Mouse (Mus musculus): ENCODE measurements around the gene Asb8. TPM values are rescaled to one million over a fixed set of nuclear protein-coding genes. Genes with fewer than 3 reads are reported as not detected.

Gene Asb8
- polyA plus RNA-seq, 1 experiment = 60.1 TPM

DNA sequence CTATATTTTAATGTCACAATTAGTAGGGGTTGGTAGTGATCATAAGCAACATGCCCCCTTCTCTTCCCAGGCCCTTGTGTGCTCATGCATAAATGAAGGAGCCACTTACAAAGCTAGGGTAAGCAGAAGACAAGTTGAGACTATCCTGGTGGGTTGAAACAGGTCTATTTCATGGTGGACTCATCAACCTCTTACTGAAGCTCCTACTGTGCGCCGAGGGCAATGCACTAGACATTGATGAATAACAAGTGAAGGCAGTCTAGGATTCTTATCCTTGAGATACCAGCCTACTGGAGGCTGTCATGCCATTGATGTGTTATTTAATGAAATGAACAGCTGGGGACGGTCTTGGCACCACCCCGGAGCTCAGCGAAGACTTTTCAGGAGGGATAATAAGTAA lies 10.2 kb downstream of the Asb8 start:
- TF ChIP-seq POLR2A (IDR thresholded peaks at IDR 0.05; ENCODE audit: borderline replicate concordance, extremely low read depth, insufficient read depth, insufficient read length, poor library complexity, severe bottlenecking) (no peak), CTCF (IDR thresholded peaks at IDR 0.05; ENCODE audit: borderline replicate concordance, extremely low read depth, insufficient read depth, insufficient read length) (no peak)
- DNase-seq (ENCODE audit: low read depth) = no peak

DNA sequence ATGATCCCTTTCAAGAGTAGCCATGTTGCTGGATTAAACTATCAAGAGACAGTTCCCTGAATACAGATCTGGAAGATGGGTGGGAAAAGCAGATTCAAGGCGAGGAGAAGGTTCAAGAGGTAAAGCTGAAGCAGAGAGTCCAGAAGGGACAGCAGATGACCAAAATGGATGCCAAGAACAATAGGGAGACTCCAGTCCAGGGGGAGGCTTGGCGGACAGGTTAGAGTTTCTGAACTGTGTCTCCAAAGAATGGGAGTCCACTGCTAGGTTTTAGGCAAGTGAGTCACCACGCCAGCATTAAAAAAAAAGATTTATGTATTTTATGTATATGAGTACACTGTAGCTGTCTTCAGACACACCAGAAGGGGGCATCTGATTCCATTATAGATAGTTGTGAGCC lies 10.8 kb downstream of the Asb8 start:
- DNase-seq (ENCODE audit: low read depth) = no peak
- TF ChIP-seq CTCF (IDR thresholded peaks at IDR 0.05; ENCODE audit: borderline replicate concordance, extremely low read depth, insufficient read depth, insufficient read length) (no peak), POLR2A (IDR thresholded peaks at IDR 0.05; ENCODE audit: borderline replicate concordance, extremely low read depth, insufficient read depth, insufficient read length, poor library complexity, severe bottlenecking) (no peak)

DNA sequence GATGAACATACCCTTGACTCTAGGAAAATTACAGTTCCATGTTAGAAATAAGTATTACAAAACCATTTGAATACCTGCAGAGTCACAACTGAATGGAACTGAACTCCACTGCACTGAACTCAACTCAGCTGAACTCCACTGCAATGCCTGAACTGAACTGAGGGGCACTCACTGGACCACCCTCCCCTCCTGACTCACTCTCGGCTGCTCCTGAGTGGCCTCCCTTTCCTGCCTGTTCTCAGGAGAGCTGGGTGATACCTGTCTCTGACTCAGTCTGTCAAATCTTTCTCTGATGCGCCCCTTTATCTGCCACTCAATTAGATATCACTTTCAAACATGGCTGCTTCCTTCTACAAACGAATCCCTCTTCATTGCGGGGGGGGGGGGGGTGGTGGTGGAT lies 11.3 kb downstream of the Asb8 start:
- DNase-seq (ENCODE audit: low read depth) = no peak
- no peak for TF ChIP-seq CTCF (IDR thresholded peaks at IDR 0.05; ENCODE audit: borderline replicate concordance, extremely low read depth, insufficient read depth, insufficient read length)
- no peak for TF ChIP-seq POLR2A (IDR thresholded peaks at IDR 0.05; ENCODE audit: borderline replicate concordance, extremely low read depth, insufficient read depth, insufficient read length, poor library complexity, severe bottlenecking)

DNA sequence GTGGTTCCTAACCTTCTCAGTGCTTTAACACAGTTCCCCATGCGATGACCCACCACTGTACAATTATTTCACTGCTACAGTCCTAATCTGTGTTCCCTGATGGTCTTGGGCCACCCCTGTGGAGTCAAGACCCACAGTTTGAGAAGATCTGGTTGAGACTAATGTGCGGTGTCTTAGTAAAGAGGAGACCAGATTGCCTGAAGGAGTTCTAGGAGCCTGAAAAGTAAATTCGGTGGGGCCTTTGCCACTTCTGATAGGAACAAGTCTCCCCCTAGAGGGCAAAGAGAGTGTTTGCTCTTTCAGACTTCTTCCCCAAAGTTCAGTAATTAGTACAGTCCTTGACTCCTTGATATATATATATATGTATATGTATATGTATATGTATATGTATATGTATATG lies 11.8 kb downstream of the Asb8 start:
- TF ChIP-seq POLR2A (IDR thresholded peaks at IDR 0.05; ENCODE audit: borderline replicate concordance, extremely low read depth, insufficient read depth, insufficient read length, poor library complexity, severe bottlenecking) (no peak), CTCF (IDR thresholded peaks at IDR 0.05; ENCODE audit: borderline replicate concordance, extremely low read depth, insufficient read depth, insufficient read length) (peak; percentile 64)
- DNase-seq (ENCODE audit: low read depth) = peak; percentile 74

DNA sequence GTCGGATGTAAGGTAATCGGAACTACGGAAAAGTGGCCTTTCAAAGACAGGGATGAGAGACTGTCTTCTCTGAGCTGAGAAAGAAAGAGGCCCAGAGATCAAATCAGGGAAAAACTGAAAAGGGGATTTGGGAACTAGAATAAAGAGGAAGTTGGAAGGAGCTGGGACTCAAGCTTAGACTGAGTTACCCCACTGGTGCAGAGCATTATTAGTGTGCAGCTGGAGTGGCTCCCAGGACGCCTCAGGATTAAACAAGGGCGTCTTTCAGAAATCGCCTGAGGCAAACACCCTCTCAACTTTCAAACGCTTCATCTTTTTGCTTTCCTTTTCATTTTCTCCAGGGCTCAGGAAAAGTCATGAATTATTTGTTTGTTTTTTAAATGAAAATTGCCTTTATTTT lies 12.5 kb downstream of the Asb8 start:
- DNase-seq (ENCODE audit: low read depth) = peak; percentile 26
- TF ChIP-seq CTCF (IDR thresholded peaks at IDR 0.05; ENCODE audit: borderline replicate concordance, extremely low read depth, insufficient read depth, insufficient read length) (no peak), POLR2A (IDR thresholded peaks at IDR 0.05; ENCODE audit: borderline replicate concordance, extremely low read depth, insufficient read depth, insufficient read length, poor library complexity, severe bottlenecking) (no peak)

DNA sequence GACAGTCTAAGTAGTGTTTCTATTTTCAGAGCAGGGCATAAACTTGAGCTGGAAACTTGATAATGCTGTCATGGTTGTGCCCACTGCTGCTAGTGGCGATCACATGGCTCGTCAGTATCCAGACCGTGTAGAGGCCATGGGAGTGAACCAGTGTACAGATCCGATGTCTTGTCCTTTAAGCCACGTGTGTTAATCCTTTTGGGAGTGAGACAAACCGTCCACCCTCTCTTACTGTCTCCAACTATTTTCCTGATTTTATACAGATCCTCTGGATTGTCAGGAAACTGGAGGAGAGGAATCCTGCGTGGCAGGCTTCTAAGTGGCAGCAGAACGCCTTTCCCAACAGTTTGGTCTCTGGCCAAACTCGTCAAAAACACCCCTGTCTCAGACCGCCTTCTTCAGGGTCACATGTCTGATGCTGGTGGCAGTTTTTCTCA lies 16.2 kb downstream of the Asb8 start:
- no peak for DNase-seq (ENCODE audit: low read depth)
- no peak for TF ChIP-seq CTCF (IDR thresholded peaks at IDR 0.05; ENCODE audit: borderline replicate concordance, extremely low read depth, insufficient read depth, insufficient read length)

DNA sequence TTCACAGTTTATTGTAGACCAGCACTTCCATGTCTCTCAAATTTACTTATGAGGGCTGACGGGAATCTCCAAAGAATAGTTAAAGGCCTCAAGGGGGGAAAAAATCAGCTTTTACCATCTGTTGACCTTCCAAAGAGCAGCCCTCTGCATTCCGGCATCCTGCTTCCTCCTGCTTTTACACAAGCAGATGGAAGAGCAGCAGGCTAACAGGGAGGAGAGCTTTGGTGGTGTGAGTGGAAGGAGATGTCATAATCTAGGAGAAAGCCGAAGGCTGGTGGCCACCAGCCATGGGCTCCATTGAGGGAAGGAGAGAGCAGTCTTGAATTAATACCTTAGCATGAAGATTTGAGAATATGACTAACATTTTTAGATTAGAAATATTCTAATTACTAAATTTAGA lies 17.1 kb downstream of the Asb8 start:
- DNase-seq (ENCODE audit: low read depth) = no peak
- TF ChIP-seq POLR2A (IDR thresholded peaks at IDR 0.05; ENCODE audit: borderline replicate concordance, extremely low read depth, insufficient read depth, insufficient read length, poor library complexity, severe bottlenecking) = no peak
- TF ChIP-seq CTCF (IDR thresholded peaks at IDR 0.05; ENCODE audit: borderline replicate concordance, extremely low read depth, insufficient read depth, insufficient read length) = no peak

DNA sequence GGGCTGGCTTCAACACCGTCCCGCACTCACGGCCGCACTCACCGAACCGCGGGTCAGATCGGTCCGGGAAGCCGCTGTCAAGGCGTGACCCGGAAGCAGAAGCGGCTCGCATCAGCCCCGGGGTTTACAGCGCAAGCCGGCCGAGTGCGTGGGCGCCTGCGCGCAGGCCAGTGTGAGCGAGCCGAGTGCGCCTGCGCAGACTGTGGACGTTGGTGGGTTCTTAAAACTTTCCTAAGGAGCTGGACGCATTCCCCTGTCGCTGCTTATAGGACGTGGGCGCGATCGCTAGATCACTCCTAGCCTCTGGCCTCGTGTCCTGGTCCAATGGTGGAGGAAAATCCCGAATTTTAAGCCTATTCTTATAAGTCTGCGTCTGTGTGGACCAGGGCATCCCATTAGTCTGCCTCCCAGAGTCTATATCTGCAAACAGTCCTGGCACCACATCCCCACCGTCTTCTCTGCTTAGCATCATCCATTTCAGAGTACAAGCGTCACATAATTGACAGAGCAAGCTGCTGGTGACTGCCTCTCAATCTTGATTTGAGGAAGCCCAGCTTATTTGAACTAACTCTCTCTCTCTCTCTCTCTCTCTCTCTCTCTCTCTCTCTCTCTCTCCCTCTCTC lies 19.8 kb downstream of the Asb8 start:
- peak; percentile 98 for DNase-seq (ENCODE audit: low read depth)
- TF ChIP-seq POLR2A (IDR thresholded peaks at IDR 0.05; ENCODE audit: borderline replicate concordance, extremely low read depth, insufficient read depth, insufficient read length, poor library complexity, severe bottlenecking) (peak; percentile 63; the same call in 1 of the 2 replicates), CTCF (IDR thresholded peaks at IDR 0.05; ENCODE audit: borderline replicate concordance, extremely low read depth, insufficient read depth, insufficient read length) (no peak)

DNA sequence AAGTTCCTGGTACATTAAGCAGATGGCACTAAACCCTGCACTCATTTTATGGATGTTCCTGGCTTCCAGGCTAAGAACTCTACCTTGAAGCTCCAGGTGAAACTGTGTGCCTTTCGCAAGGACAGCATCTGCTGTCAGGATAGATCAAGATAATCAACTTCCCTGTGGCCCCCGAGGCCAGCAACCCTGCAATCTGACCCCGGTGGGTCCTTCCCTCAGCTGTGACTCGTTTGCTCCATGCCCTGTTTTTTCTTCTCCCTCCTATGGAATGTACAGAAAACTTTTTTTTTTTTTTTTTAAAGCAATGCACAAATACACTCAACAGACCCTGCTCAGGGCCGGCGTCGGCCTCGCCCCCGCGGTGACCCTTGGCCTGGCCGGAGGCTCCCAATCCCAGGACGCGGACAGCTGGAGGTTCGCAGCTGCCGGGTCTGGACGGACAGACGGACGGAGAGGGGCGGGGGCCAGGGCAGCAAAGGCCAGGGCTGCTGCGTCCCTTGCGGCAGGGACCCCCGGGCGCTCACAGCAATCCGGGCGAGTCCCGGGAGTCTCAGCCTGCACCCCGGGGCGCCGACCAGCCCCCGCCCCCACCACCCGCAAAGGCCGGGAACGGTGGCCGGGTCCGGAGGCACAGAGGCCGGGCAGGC lies 20.4 kb downstream of the Asb8 start:
- DNase-seq (ENCODE audit: low read depth) = peak; percentile 19
- TF ChIP-seq POLR2A (IDR thresholded peaks at IDR 0.05; ENCODE audit: borderline replicate concordance, extremely low read depth, insufficient read depth, insufficient read length, poor library complexity, severe bottlenecking) (no peak), CTCF (IDR thresholded peaks at IDR 0.05; ENCODE audit: borderline replicate concordance, extremely low read depth, insufficient read depth, insufficient read length) (no peak)

DNA sequence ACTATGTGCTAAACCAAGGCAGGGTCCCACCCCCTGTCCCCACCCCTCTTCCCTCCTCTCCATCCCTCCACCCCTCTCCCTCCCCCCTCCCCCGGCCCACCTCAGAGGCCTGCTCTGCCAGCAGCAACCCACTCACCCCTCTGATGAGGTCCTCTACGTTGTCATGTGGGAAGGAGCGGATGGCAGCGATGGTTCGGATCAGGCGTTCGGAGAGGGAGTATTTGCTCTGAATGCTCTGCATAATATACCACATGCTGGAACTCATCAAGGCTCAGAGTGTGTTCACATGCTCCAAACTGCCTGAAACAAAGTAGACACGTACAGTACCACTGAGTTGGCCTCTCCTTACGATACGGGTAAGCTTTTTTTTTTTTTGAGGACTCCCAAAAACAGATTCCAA lies 22.9 kb downstream of the Asb8 start:
- DNase-seq (ENCODE audit: low read depth) = no peak
- TF ChIP-seq POLR2A (IDR thresholded peaks at IDR 0.05; ENCODE audit: borderline replicate concordance, extremely low read depth, insufficient read depth, insufficient read length, poor library complexity, severe bottlenecking) (no peak), CTCF (IDR thresholded peaks at IDR 0.05; ENCODE audit: borderline replicate concordance, extremely low read depth, insufficient read depth, insufficient read length) (no peak)

DNA sequence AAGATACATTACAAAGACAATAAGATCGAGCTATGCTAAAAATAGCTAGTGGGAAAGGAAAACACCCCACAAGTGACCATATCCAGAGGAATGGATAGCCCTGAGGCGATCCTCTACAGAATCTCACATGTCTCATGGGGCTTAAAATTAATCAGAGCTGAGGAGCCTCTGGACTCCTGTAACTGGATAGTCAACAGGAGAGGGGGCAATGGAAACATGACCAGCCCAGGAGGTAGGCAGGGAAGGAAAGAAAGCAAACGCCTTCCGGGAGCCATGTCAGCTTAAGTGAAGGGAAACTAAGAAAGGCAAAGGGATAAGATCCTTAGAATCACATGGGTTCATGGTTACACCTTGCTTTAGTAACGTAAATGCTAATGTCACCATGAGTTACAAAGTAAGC lies 24.6 kb downstream of the Asb8 start:
- TF ChIP-seq CTCF (IDR thresholded peaks at IDR 0.05; ENCODE audit: borderline replicate concordance, extremely low read depth, insufficient read depth, insufficient read length) = no peak
- no peak for TF ChIP-seq POLR2A (IDR thresholded peaks at IDR 0.05; ENCODE audit: borderline replicate concordance, extremely low read depth, insufficient read depth, insufficient read length, poor library complexity, severe bottlenecking)
- DNase-seq (ENCODE audit: low read depth) = no peak

DNA sequence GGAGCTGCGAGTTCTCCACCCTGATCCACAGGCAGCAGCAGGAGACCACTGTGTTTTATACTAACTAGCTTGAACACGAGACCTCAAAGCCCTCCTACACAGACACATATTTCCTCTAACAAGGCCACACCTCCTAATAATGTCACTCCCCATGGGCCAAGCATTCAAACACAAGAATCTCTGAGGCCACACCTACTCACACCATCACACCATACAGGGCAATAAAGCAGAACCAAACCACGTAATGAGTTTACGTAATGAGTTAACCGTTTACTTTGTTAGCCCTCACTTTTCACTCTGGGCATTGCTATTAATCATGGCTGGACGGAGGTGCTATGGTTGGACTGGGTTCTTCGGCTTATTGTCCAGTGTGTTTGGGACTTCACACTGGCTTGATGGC lies 25.7 kb downstream of the Asb8 start:
- TF ChIP-seq POLR2A (IDR thresholded peaks at IDR 0.05; ENCODE audit: borderline replicate concordance, extremely low read depth, insufficient read depth, insufficient read length, poor library complexity, severe bottlenecking) (no peak), CTCF (IDR thresholded peaks at IDR 0.05; ENCODE audit: borderline replicate concordance, extremely low read depth, insufficient read depth, insufficient read length) (no peak)
- no peak for DNase-seq (ENCODE audit: low read depth)

Data from brain, embryonic 14.5 days (tissue).